Mouse (Mus musculus) mesoderm, embryonic 11.5 days (tissue): Measurements from ENCODE around the gene Cyp1b1.

Experiments
- DNase-seq: peaks from one replicate; pipeline ENCODE4 v3.0.0-alpha.2; 2012; ENCODE audit warnings: low read depth, low spot score

Cyp1b1 gene

GRCm38 (mm10) chr17:79714368-79714895 is 429 bp downstream of the Cyp1b1 start:
- no peak for DNase-seq

DNA sequence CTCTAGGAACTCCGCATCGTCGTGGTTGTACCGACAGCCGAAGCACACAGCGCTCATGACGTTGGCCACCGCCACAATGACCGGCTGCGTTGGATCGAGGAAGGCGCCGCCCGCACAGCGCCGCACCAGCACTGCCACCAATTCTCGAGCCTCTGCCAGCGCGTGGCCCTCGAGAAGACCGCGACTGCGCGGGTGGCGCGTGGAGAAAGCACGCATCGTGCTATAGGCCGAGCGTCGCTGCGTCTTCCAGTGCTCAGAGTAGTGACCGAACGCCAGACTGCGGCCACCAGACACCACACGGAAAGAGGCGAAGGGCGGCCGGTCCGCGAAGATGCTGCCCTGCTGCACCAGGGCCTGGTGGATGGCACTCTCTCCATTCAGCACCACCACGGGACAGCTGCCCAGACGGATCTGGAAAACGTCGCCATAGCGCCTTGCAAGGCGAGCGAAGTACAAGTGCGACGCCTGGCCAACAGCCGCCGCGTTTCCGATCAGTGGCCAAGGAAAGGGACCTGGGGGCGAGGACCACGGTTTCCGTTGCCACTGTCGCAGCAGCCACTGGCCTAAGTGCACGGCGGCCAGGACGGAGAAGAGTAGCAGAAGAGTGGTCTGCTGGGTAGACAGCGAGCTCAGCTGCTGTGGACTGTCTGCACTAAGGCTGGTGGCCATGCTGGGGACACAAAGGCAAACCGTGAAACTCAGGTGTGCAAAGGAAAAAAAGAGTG is 1.1 kb downstream of the Cyp1b1 start:
- DNase-seq, result no peak

DNA sequence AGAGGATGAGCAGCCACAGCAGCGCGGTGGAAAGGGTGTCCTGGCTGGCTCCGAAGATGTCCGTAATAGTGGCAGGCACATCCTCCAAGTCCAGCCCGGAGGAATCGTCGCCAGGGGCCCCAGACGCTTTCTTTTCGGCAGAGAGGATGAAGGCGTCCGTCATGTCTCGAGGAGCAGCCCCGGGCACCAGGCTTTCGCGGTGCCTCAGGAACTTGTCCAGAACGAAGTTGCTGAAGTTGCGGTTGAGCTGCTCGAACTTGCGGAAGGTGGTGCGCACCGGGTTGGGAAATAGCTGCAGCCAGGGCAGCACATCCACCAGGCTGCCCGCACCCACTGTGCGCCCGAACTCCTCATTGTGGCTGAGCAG is 1.6 kb downstream of the Cyp1b1 start:
- no peak for DNase-seq

GRCm38 (mm10) chr17:79712536-79712935 is 2.3 kb downstream of the Cyp1b1 start:
- no peak for DNase-seq

- DNase-seq, result no peak
Observed at GRCm38 (mm10) chr17:79711944-79712343, 2.9 kb downstream of the Cyp1b1 start.

GRCm38 (mm10) chr17:79710246-79710842 is 4.5 kb downstream of the Cyp1b1 start:
- no peak for DNase-seq

GRCm38 (mm10) chr17:79709718-79710117 is 5.1 kb downstream of the Cyp1b1 start:
- DNase-seq, result no peak

GRCm38 (mm10) chr17:79708168-79708567 is 6.7 kb downstream of the Cyp1b1 start:
- no peak for DNase-seq

- no peak for DNase-seq
Observed at GRCm38 (mm10) chr17:79705671-79706455, 9.0 kb downstream of the Cyp1b1 start.

DNA sequence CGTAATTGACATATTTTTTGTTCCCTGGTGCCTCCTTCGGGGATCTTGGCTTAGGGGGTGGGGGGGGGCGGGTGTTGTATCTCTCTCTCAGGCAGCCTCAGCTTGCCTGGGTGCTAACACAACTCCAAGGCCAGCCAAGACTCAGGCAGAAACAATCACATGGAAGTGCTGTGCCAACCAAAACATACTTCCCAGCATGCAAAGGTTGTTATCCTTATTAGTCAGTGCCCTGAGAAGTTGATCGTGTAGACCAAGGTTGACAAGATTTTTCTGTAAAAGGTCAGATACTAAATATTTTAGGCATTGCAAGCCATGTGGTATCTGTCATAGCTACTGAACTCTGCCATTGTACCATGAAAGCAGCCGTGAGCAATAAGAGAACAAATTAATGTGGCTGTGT is 14.0 kb downstream of the Cyp1b1 start:
- DNase-seq, result no peak

- no peak for DNase-seq
Observed at GRCm38 (mm10) chr17:79699197-79699596, 15.7 kb downstream of the Cyp1b1 start.

DNA sequence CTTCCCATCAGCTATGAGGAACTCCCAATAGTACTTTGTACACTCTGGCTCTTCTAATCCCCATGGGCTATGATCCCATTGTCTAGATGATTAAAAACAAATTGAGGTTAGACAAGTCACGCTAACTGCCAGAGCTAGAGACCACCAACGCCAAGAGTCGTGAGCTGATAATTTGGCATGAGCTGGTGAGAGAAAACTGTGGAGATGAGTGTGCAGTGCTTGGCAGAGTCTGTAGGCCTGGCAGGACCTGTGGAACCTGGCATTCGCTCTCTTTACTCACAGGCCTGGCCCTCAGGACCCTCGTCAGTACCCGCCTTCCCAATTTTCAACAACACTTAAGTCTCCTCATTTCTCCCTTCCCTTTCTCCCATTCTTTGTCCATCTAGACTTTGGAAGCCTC is 19.3 kb downstream of the Cyp1b1 start:
- DNase-seq, result no peak

- no peak for DNase-seq
Observed at GRCm38 (mm10) chr17:79695106-79695505, 19.8 kb downstream of the Cyp1b1 start.

GRCm38 (mm10) chr17:79670837-79671236 is 44.0 kb downstream of the Cyp1b1 start:
- DNase-seq, result no peak

GRCm38 (mm10) chr17:79664106-79664417 is 50.8 kb downstream of the Cyp1b1 start:
- no peak for DNase-seq

GRCm38 (mm10) chr17:79663393-79664105 is 51.3 kb downstream of the Cyp1b1 start:
- peak; percentile 77 for DNase-seq

GRCm38 (mm10) chr17:79661848-79662247 is 53.0 kb downstream of the Cyp1b1 start:
- no peak for DNase-seq

GRCm38 (mm10) chr17:79661387-79661786 is 53.5 kb downstream of the Cyp1b1 start:
- peak; percentile 71 for DNase-seq

- DNase-seq, result no peak
Observed at GRCm38 (mm10) chr17:79658863-79659262, 56.0 kb downstream of the Cyp1b1 start.

- no peak for DNase-seq
Observed at GRCm38 (mm10) chr17:79658452-79658851, 56.4 kb downstream of the Cyp1b1 start.

- DNase-seq, result peak; percentile 52
Observed at GRCm38 (mm10) chr17:79657785-79658184, 57.1 kb downstream of the Cyp1b1 start.

GRCm38 (mm10) chr17:79654187-79654586 is 60.7 kb downstream of the Cyp1b1 start:
- DNase-seq, result no peak
